Mouse (Mus musculus) lung, adult 2 months (tissue): Measurements from ENCODE around the gene Eif3b.

Experiments used
- CTCF ChIP-seq: fragments of 200-500 bp; IDR thresholded peaks from 2 replicates; pipeline ENCODE4 v1.5.1; 2011; ENCODE audit warnings: mild to moderate bottlenecking, low read length, control low read depth; ENCODE audit not compliant: insufficient read depth
- POLR2A ChIP-seq: fragments of 200-500 bp; IDR thresholded peaks from 2 replicates; pipeline ENCODE4 v1.6.1; 2011; ENCODE audit warnings: low read depth, mild to moderate bottlenecking, control low read depth, low read length, borderline replicate concordance; ENCODE audit errors: extremely low read depth

GRCm38 (mm10) chr5:140425016-140425783 is 6.1 kb downstream of the Eif3b start:
- TF ChIP-seq POLR2A (no peak), CTCF (no peak)
